Mouse (Mus musculus): ENCODE results near the gene Marc2. TPM values are rescaled to one million over a fixed set of nuclear protein-coding genes. Genes with fewer than 3 reads are reported as not detected.

Gene Marc2
- polyA plus RNA-seq, 1 experiment from 2014 or later = 327 TPM

GRCm38 (mm10) chr1:184860276-184860675 lies 14.0 kb upstream of the Marc2 start:
- Histone ChIP-seq H3K9me3 (replicated peaks; ENCODE audit: low read length) (no peaks in the 10 kb centered on the region), H3K4me2 (ENCODE audit: low read length) (no peak overlapping the region), H3K27ac (no peak overlapping the region), H3K27me3 (ENCODE audit: insufficient read depth, low read length) (no peaks in the 10 kb centered on the region), H3K9ac (ENCODE audit: low read depth, low read length) (no peak overlapping the region), H3K36me3 (ENCODE audit: insufficient read depth, low read length) (no peaks in the 10 kb centered on the region), H3K4me1 (replicated peaks; ENCODE audit: insufficient read depth, low read length) (0 out of 2 replicates have a peak, but pooled peaks cover 4% of the 10 kb centered on the region), H3K4me3 (replicated peaks; ENCODE audit: low read depth, low read length) (no peak overlapping the region)
- 39% methylated on average over 3 of the region's 3 CpGs for whole genome bisulfite sequencing
- DNase-seq (ENCODE audit: low spot score) (no peak), ATAC-seq (replicated peaks; ENCODE audit: low FRiP score, low read depth) (no peak)
- no peak for TF ChIP-seq CTCF (IDR thresholded peaks at IDR 0.05; ENCODE audit: low read depth)

GRCm38 (mm10) chr1:184858253-184858652 lies 12.0 kb upstream of the Marc2 start:
- no peaks in the 10 kb centered on the region for H3K27me3 ChIP-seq (ENCODE audit: insufficient read depth, low read length)
- WGBS = 69% methylated on average over 1 of the region's 1 CpGs
- no peak for TF ChIP-seq CTCF (IDR thresholded peaks at IDR 0.05; ENCODE audit: low read depth)
- H3K4me2 ChIP-seq (ENCODE audit: low read length) = no peak overlapping the region
- no peak overlapping the region for H3K27ac ChIP-seq
- no peaks in the 10 kb centered on the region for H3K4me1 ChIP-seq (replicated peaks; ENCODE audit: insufficient read depth, low read length)
- H3K9me3 ChIP-seq (replicated peaks; ENCODE audit: low read length) = no peaks in the 10 kb centered on the region
- ATAC-seq (replicated peaks; ENCODE audit: low FRiP score, low read depth) (no peak), DNase-seq (ENCODE audit: low spot score) (no peak)
- no peaks in the 10 kb centered on the region for H3K36me3 ChIP-seq (ENCODE audit: insufficient read depth, low read length)
- H3K9ac ChIP-seq (ENCODE audit: low read depth, low read length) = no peak overlapping the region
- no peak overlapping the region for H3K4me3 ChIP-seq (replicated peaks; ENCODE audit: low read depth, low read length)

DNA sequence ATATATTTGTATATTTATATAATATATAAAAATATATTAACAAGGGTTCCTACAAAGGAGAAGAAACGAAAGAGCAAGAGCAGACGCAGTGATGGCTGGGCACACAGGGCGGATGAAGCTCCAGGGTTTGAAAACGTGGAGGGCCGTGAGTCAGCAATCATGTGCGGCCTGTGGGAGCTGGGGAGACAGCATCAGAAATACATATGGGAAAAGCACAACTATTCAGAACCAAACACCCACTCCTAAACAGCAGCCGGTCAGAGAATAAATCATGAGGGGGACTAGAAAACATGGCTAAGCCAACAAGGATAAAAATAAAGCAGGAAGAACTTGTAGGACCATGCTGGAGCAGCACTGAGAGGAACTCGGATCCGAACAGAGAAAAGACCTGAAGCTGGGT lies 11.0 kb upstream of the Marc2 start:
- Histone ChIP-seq H3K9ac (ENCODE audit: low read depth, low read length) (no peak overlapping the region), H3K4me3 (replicated peaks; ENCODE audit: low read depth, low read length) (no peak overlapping the region), H3K27ac (no peak overlapping the region), H3K27me3 (ENCODE audit: insufficient read depth, low read length) (no peaks in the 10 kb centered on the region), H3K4me1 (replicated peaks; ENCODE audit: insufficient read depth, low read length) (0 out of 2 replicates have a peak, but pooled peaks cover 3% of the 10 kb centered on the region), H3K9me3 (replicated peaks; ENCODE audit: low read length) (no peaks in the 10 kb centered on the region), H3K36me3 (ENCODE audit: insufficient read depth, low read length) (no peaks in the 10 kb centered on the region), H3K4me2 (ENCODE audit: low read length) (no peak overlapping the region)
- TF ChIP-seq CTCF (IDR thresholded peaks at IDR 0.05; ENCODE audit: low read depth) = no peak
- DNase-seq (ENCODE audit: low spot score) = no peak
- 86% methylated on average over 9 of the region's 9 CpGs for WGBS
- no peak for ATAC-seq (replicated peaks; ENCODE audit: low FRiP score, low read depth)

DNA sequence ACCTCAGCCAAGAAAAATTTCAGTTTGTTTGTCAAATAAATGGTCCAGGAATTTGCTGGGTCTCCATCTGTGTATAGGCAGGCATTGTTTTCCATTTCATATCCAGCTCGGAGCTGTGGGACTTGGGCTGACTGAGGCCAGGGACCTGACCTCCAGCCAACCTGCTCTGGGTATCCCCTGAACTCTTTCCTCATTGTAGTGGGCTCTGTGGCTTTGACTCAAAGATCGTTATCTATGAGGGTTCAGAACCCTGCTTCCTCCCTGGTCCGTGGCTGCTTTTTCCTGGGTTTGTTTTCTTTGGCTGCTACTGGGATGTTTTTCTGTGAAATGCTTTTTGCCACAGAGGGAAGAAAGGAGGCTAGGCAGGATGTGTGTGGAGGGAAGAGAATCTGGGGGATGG lies 7.7 kb upstream of the Marc2 start:
- no peak for TF ChIP-seq CTCF (IDR thresholded peaks at IDR 0.05; ENCODE audit: low read depth)
- H3K9ac ChIP-seq (ENCODE audit: low read depth, low read length) = 0 out of 2 replicates have a peak overlapping the region, but pooled peaks have one; percentile 13
- no peaks in the 10 kb centered on the region for H3K36me3 ChIP-seq (ENCODE audit: insufficient read depth, low read length)
- peak overlapping the region; percentile 76; the same call in 1 of the 2 replicates for H3K27ac ChIP-seq
- ATAC-seq (replicated peaks; ENCODE audit: low FRiP score, low read depth) = no peak
- H3K9me3 ChIP-seq (replicated peaks; ENCODE audit: low read length) = no peaks in the 10 kb centered on the region
- DNase-seq (ENCODE audit: low spot score) = no peak
- H3K4me3 ChIP-seq (replicated peaks; ENCODE audit: low read depth, low read length) = no peak overlapping the region
- WGBS = 39% methylated on average over 3 of the region's 3 CpGs
- peak overlapping the region; percentile 46 for H3K4me2 ChIP-seq (ENCODE audit: low read length)
- H3K27me3 ChIP-seq (ENCODE audit: insufficient read depth, low read length) = no peaks in the 10 kb centered on the region
- H3K4me1 ChIP-seq (replicated peaks; ENCODE audit: insufficient read depth, low read length) = peaks cover 3% of the 10 kb centered on the region; the same call in 1 of the 2 replicates

- Histone ChIP-seq H3K9me3 (replicated peaks; ENCODE audit: low read length) (no peaks in the 10 kb centered on the region), H3K4me1 (replicated peaks; ENCODE audit: insufficient read depth, low read length) (peaks cover 3% of the 10 kb centered on the region; the same call in 1 of the 2 replicates), H3K9ac (ENCODE audit: low read depth, low read length) (0 out of 2 replicates have a peak overlapping the region, but pooled peaks have one; percentile 13), H3K4me2 (ENCODE audit: low read length) (peak overlapping the region; percentile 46), H3K27ac (peak overlapping the region; percentile 76), H3K36me3 (ENCODE audit: insufficient read depth, low read length) (no peaks in the 10 kb centered on the region), H3K27me3 (ENCODE audit: insufficient read depth, low read length) (no peaks in the 10 kb centered on the region), H3K4me3 (replicated peaks; ENCODE audit: low read depth, low read length) (no peak overlapping the region)
- peak; percentile 68 for ATAC-seq (replicated peaks; ENCODE audit: low FRiP score, low read depth)
- WGBS = 20% methylated on average over 5 of the region's 5 CpGs
- peak; percentile 89 for DNase-seq (ENCODE audit: low spot score)
- TF ChIP-seq CTCF (IDR thresholded peaks at IDR 0.05; ENCODE audit: low read depth) = peak; percentile 91
These were observed 7.1 kb upstream of the Marc2 start for GRCm38 (mm10) chr1:184853339-184853738.

DNA sequence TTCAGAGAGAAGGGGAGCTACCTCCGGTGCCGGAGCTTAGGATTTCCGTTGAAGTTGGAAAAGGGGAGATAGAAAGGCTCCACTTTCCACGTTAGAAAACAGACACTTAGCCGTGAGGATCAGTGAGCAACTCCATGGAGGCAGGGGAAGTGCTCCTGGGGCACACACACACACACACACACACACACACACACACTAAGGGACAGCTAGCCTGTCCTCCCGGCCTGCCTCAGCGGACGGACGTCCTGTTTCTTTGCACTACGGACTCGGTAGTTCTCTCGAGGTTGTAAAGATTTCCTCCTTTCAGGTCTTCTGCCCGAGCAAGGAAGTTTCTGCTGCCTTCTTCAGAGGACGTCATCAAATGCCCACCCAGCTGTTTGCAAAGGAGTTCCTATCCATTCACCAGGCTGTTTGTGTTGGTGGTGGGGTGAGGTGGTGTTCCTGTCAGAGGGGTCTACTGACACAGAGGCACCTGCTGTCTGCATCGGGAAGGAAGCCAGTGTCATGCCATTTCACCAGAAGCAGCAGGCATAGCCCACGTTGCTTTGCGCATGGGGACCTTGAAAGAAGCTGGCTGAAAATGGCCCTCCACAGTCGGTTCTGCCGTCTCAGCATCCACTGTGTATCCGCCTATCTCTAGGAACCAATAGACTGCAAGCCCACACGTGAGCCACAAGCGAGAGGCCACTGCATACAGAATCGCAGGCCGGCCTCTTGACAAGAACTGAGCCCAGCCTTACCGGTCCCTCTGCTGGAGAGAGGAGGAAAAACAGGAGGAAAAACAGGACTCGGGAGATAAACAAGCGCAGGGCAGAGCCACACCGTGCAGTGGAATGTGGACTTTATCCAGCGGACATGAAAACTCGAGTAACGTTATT lies 5.7 kb upstream of the Marc2 start:
- Histone ChIP-seq H3K36me3 (ENCODE audit: insufficient read depth, low read length) (no peaks in the 10 kb centered on the region), H3K4me1 (replicated peaks; ENCODE audit: insufficient read depth, low read length) (peaks cover 3% of the 10 kb centered on the region; the same call in 1 of the 2 replicates), H3K4me3 (replicated peaks; ENCODE audit: low read depth, low read length) (no peak overlapping the region), H3K27me3 (ENCODE audit: insufficient read depth, low read length) (no peaks in the 10 kb centered on the region), H3K27ac (peak overlapping the region; percentile 76), H3K9ac (ENCODE audit: low read depth, low read length) (no peak overlapping the region), H3K4me2 (ENCODE audit: low read length) (peak overlapping the region; percentile 23; the same call in 1 of the 2 replicates), H3K9me3 (replicated peaks; ENCODE audit: low read length) (no peaks in the 10 kb centered on the region)
- ATAC-seq (replicated peaks; ENCODE audit: low FRiP score, low read depth) = peak; percentile 83
- TF ChIP-seq CTCF (IDR thresholded peaks at IDR 0.05; ENCODE audit: low read depth) = peak; percentile 86
- peak; percentile 93 for DNase-seq (ENCODE audit: low spot score)
- 15% methylated on average over 31 of the region's 31 CpGs for WGBS
